Mouse (Mus musculus): ENCODE results near the gene Dennd4c.

GRCm38 (mm10) chr4:86887879-86888278 is 139.5 kb downstream of the Dennd4c start:
- TF ChIP-seq CTCF (IDR thresholded peaks at IDR 0.05; ENCODE audit: control insufficient read depth, insufficient read depth, insufficient read length) = no peak
- TF ChIP-seq MYOD1 (IDR thresholded peaks at IDR 0.05; ENCODE audit: control insufficient read depth, insufficient read length, low read depth) = no peak
- TF ChIP-seq MAX (IDR thresholded peaks at IDR 0.05) = no peak
- no peak for TF ChIP-seq USF1 (IDR thresholded peaks at IDR 0.05; ENCODE audit: low read depth)
